26 mouse cellular contexts compared by ENCODE assay signal in the genomic region with DNA sequence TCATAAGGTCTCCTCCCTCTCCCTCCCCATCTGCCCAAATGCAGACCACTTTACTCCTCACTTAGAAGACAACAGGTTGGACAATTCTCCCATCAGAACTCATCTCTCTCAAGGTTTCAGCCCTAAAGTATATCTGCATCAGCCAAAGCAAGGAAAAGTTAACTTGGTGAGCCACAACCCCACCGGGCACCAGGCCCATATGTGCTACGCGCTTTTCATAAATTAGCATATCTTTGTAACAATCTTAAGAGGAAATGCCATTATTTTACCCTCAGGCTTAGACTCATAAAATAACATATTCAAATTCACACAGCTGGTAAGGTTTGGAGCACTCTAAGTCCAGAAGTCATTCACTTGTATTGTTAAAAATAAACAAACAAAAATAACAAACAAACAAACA. TPM values are rescaled to one million over a fixed set of nuclear protein-coding genes. Genes with fewer than 3 reads are reported as not detected.
A peak's percentile ranks its signal among the peaks of the same experiment; 100 is the strongest.
DNase-seq lines count a peak whose midpoint lies in the region; ATAC-seq and TF ChIP-seq lines count a peak whose summit lies in the region.
"Had no signal": no experiment of that assay in that cellular context is flagged by ENCODE, and none has a peak within 500 bp of the region (broad histone marks: within the 10 kb centered on the region; RNA-seq: fewer than 3 reads in every experiment).

No protein-coding gene starts in this region.

- no peak overlapping the region for H3K27ac ChIP-seq in kidney, adult 2 months (ENCODE audit: insufficient read depth, low read depth, low read length)
- H3K27ac ChIP-seq: forebrain, embryonic 10.5 days; forebrain, embryonic 13.5 days; heart, embryonic 10.5 days; heart, embryonic 13.5 days; hindbrain, embryonic 12.5 days; hindbrain, embryonic 15.5 days had no signal

- no peak overlapping the region for H3K4me3 ChIP-seq in kidney, adult 2 months (ENCODE audit: insufficient read depth, low read depth, low read length)
- H3K4me3 ChIP-seq: forebrain, embryonic 10.5 days; forebrain, embryonic 13.5 days; heart, embryonic 10.5 days; heart, embryonic 13.5 days; hindbrain, embryonic 12.5 days; hindbrain, embryonic 15.5 days had no signal

- no peaks in the 10 kb centered on the region for H3K36me3 ChIP-seq in kidney, adult 2 months (ENCODE audit: control insufficient read depth, insufficient read depth, low read length)
- H3K36me3 ChIP-seq: forebrain, embryonic 10.5 days; heart, embryonic 10.5 days; hindbrain, embryonic 12.5 days; hindbrain, embryonic 15.5 days had no signal

- peak; percentile 58 for DNase-seq in kidney, adult 2 months
- no peak for DNase-seq in kidney, adult 8-10 months
- DNase-seq in CD4-positive helper T cell, adult 2 months (ENCODE audit: low read depth, low spot score) = peak; percentile 42
- DNase-seq in induced T-regulatory cell, adult 2 months (ENCODE audit: low read depth) = peak; percentile 66
- DNase-seq in right cerebral cortex, postnatal 25 days = no peak
- no peak for DNase-seq in adrenal gland, postnatal 25 days
- DNase-seq: adrenal gland, adult 8-10 months; adrenal gland, postnatal 36 days; B cell, adult 2 months; cerebellum, adult 18-20 months; cerebellum, adult 9-10 months; cerebellum, postnatal 14 days; gastrocnemius, postnatal 14 days; heart, adult 18-20 months; heart, postnatal 14 days had no signal

- TF ChIP-seq POLR2A in kidney, adult 2 months (IDR thresholded peaks at IDR 0.05; ENCODE audit: low read depth, low read length) = no peak

- no peak for TF ChIP-seq CTCF in kidney, adult 2 months (conservative IDR thresholded peaks at IDR 0.05; ENCODE audit: insufficient read depth, insufficient read length, low read depth, low read length)

- H3K27me3 ChIP-seq in kidney, adult 2 months (replicated peaks; ENCODE audit: control insufficient read depth, insufficient read depth, low read length) = no peaks in the 10 kb centered on the region
- H3K27me3 ChIP-seq: CH12.LX; forebrain, embryonic 13.5 days; heart, embryonic 13.5 days; hindbrain, embryonic 12.5 days; hindbrain, embryonic 15.5 days; Patski had no signal

- WGBS in kidney, adult 2 months = 36% methylated on average over 3 of the region's 3 CpGs

- peaks cover 16% of the 10 kb centered on the region for H3K4me1 ChIP-seq in kidney, adult 2 months (ENCODE audit: control insufficient read depth, insufficient read depth, low read length)
- H3K4me1 ChIP-seq: forebrain, embryonic 10.5 days; hindbrain, embryonic 12.5 days; hindbrain, embryonic 15.5 days had no signal

- ATAC-seq in CD4-positive, CD25-positive, alpha-beta regulatory T cell, adult 4 months = peak; percentile 58
- ATAC-seq: forebrain, embryonic 13.5 days; forebrain, embryonic 16.5 days; intestine, embryonic 16.5 days; Patski had no signal

RNA-seq across cellular contexts. Expression of gene Atxn1, which starts 50.7 kb away (rescaled TPM):
- polyA plus RNA-seq in kidney, adult 2 months (2012; rRNA removed) = 15.0 and 17.9 TPM in 2 replicates
- polyA plus RNA-seq in CD4-positive, CD25-positive, alpha-beta regulatory T cell, adult 4 months (2017; shearing (Covaris generic)) = 10 to 100 TPM; 26.0 to 31.6 TPM
- total RNA-seq in adrenal gland, postnatal 25 days (2021) = 40.1 and 63.2 TPM in 2 replicates

Comparison
In these comparisons a context has a peak if more than half of its experiments do, and no peak if none do; other contexts are left out.
1. DNase-seq: peak in kidney, adult 2 months (single experiment), CD4-positive helper T cell, adult 2 months (single experiment) and induced T-regulatory cell, adult 2 months (single experiment); none in kidney, adult 8-10 months (0 of 2), right cerebral cortex, postnatal 25 days (single experiment) and adrenal gland, postnatal 25 days (single experiment).